Mouse (Mus musculus) intestine, embryonic 16.5 days (tissue): Measurements from ENCODE around the gene Ogfod2. TPM values are rescaled to one million over a fixed set of nuclear protein-coding genes. Genes with fewer than 3 reads are reported as not detected.

ENCODE experiments used
- ATAC-seq: fragments of 200-750 bp; cut with Nextera tagmentation; 2 replicates; pipeline ENCODE4 v1.8.0; 2017; ENCODE audit warnings: moderate TSS enrichment, moderate library complexity
- H3K27ac ChIP-seq: fragments of 300-500 bp; sonication (generic); 2 replicates; pipeline ENCODE4 v1.5.1; 2014; ENCODE audit warnings: mild to moderate bottlenecking, low read length
- H3K27me3 ChIP-seq: fragments of 300-500 bp; sonication (generic); replicated peaks from 2 replicates; pipeline ENCODE4 v1.6.1; 2014; ENCODE audit warnings: low read length, control low read depth, mixed read lengths; ENCODE audit not compliant: control insufficient read depth, insufficient read depth
- H3K36me3 ChIP-seq: fragments of 300-500 bp; sonication (generic); 2 replicates; pipeline ENCODE4 v1.6.1; 2014; ENCODE audit warnings: low read length, control low read depth; ENCODE audit not compliant: control insufficient read depth, insufficient read depth
- H3K4me1 ChIP-seq: fragments of 300-500 bp; sonication (generic); 2 replicates; pipeline ENCODE4 v1.6.1; 2014; ENCODE audit warnings: low read length, control low read depth, mixed read lengths; ENCODE audit not compliant: control insufficient read depth, insufficient read depth
- H3K4me2 ChIP-seq: fragments of 300-500 bp; sonication (generic); 2 replicates; pipeline ENCODE4 v1.6.1; 2014; ENCODE audit warnings: low read depth, low read length, control low read depth
- H3K4me3 ChIP-seq: fragments of 300-500 bp; sonication (generic); 2 replicates; pipeline ENCODE4 v1.5.1; 2014; ENCODE audit warnings: mild to moderate bottlenecking, low read length
- H3K9ac ChIP-seq: fragments of 300-500 bp; sonication (generic); 2 replicates; pipeline ENCODE4 v1.6.1; 2014; ENCODE audit warnings: low read depth, low read length
- H3K9me3 ChIP-seq: fragments of 300-500 bp; sonication (generic); 2 replicates; pipeline ENCODE4 v1.6.1; 2016; ENCODE audit warnings: low read length, control low read depth; ENCODE audit not compliant: control insufficient read depth
- WGBS: fragments of 180-500 bp; shearing (Covaris S2); extraction: QIAGEN DNeasy Blood & Tissue Kit; methylation state at CpG from one replicate; pipeline ENCODE4 v1.1.7; 2014; 5-methylcytosine and 5-hydroxymethylcytosine counted together
- polyA plus RNA-seq: library from polyadenylated mRNA; unstranded; fragments of >200 nt; fragmentation: Nextera tagmentation; extraction: Ambion mirVana; gene quantifications from 2 replicates; pipeline ENCODE4 v1.2.1, GENCODE M21; 2015

Gene Ogfod2
- polyA plus RNA-seq, 1 experiment from 2014 or later = 30.5 TPM

DNA sequence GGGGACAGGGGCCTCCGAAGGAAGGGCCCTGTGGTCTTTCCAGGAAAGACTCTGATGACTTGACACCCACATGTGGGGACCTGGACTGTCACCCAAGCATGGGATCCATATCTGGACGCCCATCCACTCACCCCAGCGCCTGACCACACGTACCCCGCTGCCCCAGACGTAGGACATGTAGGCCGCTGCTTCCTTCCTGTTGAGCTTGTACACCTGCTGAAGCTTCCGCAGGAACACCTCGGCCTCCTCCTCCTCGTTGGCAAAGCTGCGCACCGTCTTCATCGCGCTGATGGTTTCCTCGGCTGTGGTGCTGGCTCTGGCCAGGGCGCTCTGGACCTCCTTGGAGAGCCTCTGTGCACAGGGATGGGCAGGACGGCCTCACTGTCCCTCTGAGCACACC is 32.2 kb upstream of the Ogfod2 start:
- no peak overlapping the region for H3K9ac ChIP-seq
- H3K4me1 ChIP-seq = peaks cover 23% of the 10 kb centered on the region
- no peaks in the 10 kb centered on the region for H3K27me3 ChIP-seq
- ATAC-seq = no peak
- no peak overlapping the region for H3K4me2 ChIP-seq
- H3K27ac ChIP-seq = no peak overlapping the region
- no peaks in the 10 kb centered on the region for H3K36me3 ChIP-seq
- no peak overlapping the region for H3K4me3 ChIP-seq
- H3K9me3 ChIP-seq = no peaks in the 10 kb centered on the region
- 92% methylated on average over 17 of the region's 17 CpGs for WGBS

GRCm38 (mm10) chr5:124082447-124082846 is 29.6 kb upstream of the Ogfod2 start:
- ATAC-seq = no peak
- WGBS = 74% methylated on average over 10 of the region's 10 CpGs

DNA sequence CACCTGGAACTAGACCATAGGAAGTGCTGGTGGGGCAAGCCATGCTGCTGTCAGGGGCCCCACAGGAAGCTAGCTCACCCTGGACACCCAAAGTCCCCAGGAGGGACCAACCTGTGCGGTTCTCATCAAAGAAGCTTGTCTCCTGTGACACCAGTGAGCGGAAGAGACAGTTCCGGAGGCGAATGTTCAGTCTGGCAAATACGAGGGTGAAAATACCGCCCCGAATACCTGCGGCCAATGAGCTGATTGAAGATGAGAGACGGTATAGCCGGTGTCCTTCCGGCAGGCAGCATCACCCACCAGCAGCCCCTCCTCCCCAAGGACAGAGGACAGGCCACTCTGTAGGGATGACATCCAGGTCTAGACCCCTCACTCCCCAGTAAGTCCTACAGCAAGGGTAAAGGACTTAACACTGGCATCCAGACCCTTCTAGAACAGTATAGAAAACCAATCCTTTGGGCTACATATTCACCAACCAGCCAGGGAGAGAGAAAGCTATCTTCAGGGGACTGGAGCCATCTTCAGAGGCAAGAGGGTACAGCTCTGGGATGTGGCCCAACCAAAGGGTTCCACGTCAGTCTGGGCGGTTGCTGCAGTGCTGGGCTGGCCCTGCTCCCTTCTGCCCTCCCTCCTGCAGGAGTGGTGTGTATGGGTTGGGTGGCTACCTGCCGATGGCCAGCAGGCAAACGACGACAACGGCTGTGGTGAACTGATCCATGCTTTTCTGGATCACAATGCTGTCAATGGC is 29.0 kb upstream of the Ogfod2 start:
- H3K27ac ChIP-seq = no peak overlapping the region
- no peak overlapping the region for H3K9ac ChIP-seq
- ATAC-seq = no peak
- H3K4me2 ChIP-seq = no peak overlapping the region
- peaks cover 8% of the 10 kb centered on the region; the same call in 1 of the 2 replicates for H3K4me1 ChIP-seq
- no peak overlapping the region for H3K4me3 ChIP-seq
- H3K36me3 ChIP-seq = no peaks in the 10 kb centered on the region
- 87% methylated on average over 17 of the region's 17 CpGs for WGBS
- H3K27me3 ChIP-seq = no peaks in the 10 kb centered on the region
- H3K9me3 ChIP-seq = no peaks in the 10 kb centered on the region

More at GRCm38 (mm10) chr5:124082447-124082846, 29.6 kb upstream of the Ogfod2 start:
- Histone ChIP-seq H3K27me3 (no peaks in the 10 kb centered on the region), H3K9me3 (no peaks in the 10 kb centered on the region), H3K27ac (no peak overlapping the region), H3K9ac (no peak overlapping the region), H3K36me3 (no peaks in the 10 kb centered on the region), H3K4me1 (peaks cover 8% of the 10 kb centered on the region; the same call in 1 of the 2 replicates), H3K4me2 (no peak overlapping the region), H3K4me3 (no peak overlapping the region)

DNA sequence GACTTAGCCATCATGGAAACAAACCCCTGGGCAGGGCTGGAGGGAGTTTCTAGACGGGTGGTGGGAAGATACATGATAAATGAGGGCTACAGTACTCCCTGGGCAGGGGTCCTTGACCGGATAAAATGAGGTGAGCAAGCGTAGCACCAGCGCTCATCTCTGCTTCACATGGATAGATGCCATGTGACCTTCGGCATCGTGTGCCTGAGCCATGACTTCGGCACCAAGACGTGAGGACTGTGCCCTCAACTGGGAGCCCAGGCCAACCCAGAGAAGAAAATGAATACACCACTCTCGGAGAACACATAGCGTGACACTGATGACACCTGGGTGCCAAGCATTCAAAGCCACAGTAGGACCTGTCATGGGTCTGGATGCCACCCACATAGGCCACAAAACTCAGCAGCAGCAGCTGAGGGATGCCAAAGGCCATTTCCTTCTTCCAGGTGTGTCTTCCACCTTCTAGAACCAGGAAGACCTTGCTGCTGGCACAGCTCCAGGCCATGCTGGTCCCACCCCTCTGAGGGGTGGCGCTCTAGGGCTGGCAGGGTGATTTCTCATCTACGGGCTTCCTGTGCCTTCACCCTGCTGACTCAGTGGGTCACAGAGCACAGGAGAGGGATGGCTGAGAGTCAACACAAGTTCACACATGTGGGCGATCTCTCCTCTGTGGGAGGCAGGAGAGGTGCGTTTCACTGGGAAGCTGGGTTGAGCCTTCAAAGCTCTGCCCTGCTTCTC is 28.1 kb upstream of the Ogfod2 start:
- Histone ChIP-seq H3K9ac (no peak overlapping the region), H3K27me3 (no peaks in the 10 kb centered on the region), H3K36me3 (no peaks in the 10 kb centered on the region), H3K4me1 (peaks cover 8% of the 10 kb centered on the region; the same call in 1 of the 2 replicates), H3K9me3 (no peaks in the 10 kb centered on the region), H3K4me2 (no peak overlapping the region), H3K27ac (no peak overlapping the region), H3K4me3 (no peak overlapping the region)
- ATAC-seq = peak; percentile 63
- WGBS = 77% methylated on average over 14 of the region's 14 CpGs

- Histone ChIP-seq H3K4me1 (peaks cover 8% of the 10 kb centered on the region; the same call in 1 of the 2 replicates), H3K4me2 (no peak overlapping the region), H3K27me3 (no peaks in the 10 kb centered on the region), H3K27ac (no peak overlapping the region), H3K4me3 (no peak overlapping the region), H3K36me3 (no peaks in the 10 kb centered on the region), H3K9me3 (no peaks in the 10 kb centered on the region), H3K9ac (no peak overlapping the region)
- WGBS = 37% methylated on average over 11 of the region's 11 CpGs
- peak; percentile 70 for ATAC-seq
These were observed 27.4 kb upstream of the Ogfod2 start for GRCm38 (mm10) chr5:124084588-124085173.

- Histone ChIP-seq H3K9ac (no peak overlapping the region), H3K4me2 (no peak overlapping the region), H3K9me3 (no peaks in the 10 kb centered on the region), H3K4me1 (peaks cover 8% of the 10 kb centered on the region; the same call in 1 of the 2 replicates), H3K4me3 (no peak overlapping the region), H3K27ac (no peak overlapping the region), H3K27me3 (no peaks in the 10 kb centered on the region), H3K36me3 (no peaks in the 10 kb centered on the region)
- WGBS = 80% methylated on average over 3 of the region's 3 CpGs
- no peak for ATAC-seq
These were observed 26.6 kb upstream of the Ogfod2 start for GRCm38 (mm10) chr5:124085513-124085912.

DNA sequence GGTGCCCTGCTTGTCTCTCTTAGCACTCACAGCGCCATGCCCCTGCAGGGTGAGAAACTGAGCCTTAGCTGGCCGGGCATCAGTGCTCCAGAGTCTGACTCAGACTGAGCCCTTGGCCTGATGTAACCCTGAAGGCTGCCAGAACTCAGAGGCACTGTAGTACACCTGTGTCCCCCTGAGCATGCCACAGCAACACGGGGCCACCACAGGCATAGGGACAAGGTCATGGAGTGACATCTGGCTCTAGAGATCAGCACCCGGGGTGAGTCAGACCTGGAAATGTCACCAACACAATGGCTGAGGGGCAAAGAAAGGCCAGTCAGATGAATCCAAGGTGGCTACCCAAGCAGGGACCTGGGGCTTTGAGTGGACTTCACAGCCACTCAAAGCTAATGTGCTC is 25.2 kb upstream of the Ogfod2 start:
- WGBS = 84% methylated on average over 4 of the region's 4 CpGs
- no peak overlapping the region for H3K4me3 ChIP-seq
- H3K27ac ChIP-seq = no peak overlapping the region
- H3K4me1 ChIP-seq = peaks cover 8% of the 10 kb centered on the region; the same call in 1 of the 2 replicates
- H3K9ac ChIP-seq = no peak overlapping the region
- no peaks in the 10 kb centered on the region for H3K9me3 ChIP-seq
- H3K36me3 ChIP-seq = no peaks in the 10 kb centered on the region
- no peak for ATAC-seq
- H3K27me3 ChIP-seq = no peaks in the 10 kb centered on the region
- H3K4me2 ChIP-seq = no peak overlapping the region

- no peak for ATAC-seq
- no peaks in the 10 kb centered on the region for H3K36me3 ChIP-seq
- no peak overlapping the region for H3K4me2 ChIP-seq
- no peak overlapping the region for H3K4me3 ChIP-seq
- H3K9me3 ChIP-seq = no peaks in the 10 kb centered on the region
- WGBS = 85% methylated on average over 23 of the region's 23 CpGs
- H3K27ac ChIP-seq = no peak overlapping the region
- H3K4me1 ChIP-seq = peaks cover 6% of the 10 kb centered on the region
- H3K9ac ChIP-seq = no peak overlapping the region
- H3K27me3 ChIP-seq = no peaks in the 10 kb centered on the region
These were observed 22.2 kb upstream of the Ogfod2 start for GRCm38 (mm10) chr5:124089868-124090267.

DNA sequence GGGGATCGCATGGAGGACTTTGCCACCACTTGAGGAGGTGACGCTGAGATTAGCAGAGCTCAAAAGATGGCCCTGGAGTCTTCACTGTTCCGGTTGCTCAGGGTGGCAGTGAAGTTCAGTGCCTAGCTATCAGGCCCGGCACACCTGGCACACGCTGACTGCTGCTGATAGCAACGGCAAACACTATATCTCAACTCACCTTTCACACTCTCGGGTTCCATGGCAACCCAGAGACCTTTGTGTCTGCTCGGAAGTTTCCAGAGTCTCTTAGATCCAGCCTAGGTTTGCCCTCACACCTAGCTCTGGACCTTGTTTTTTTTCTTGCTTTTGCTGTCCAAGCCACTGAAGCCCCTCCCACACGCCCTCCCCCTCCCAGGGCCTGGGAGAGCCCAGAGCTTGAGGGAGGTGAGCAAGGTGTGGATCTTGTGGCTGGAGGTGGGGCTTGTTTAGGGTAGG is 20.1 kb upstream of the Ogfod2 start:
- peak; percentile 80 for ATAC-seq
- no peaks in the 10 kb centered on the region for H3K27me3 ChIP-seq
- no peak overlapping the region for H3K4me3 ChIP-seq
- H3K36me3 ChIP-seq = no peaks in the 10 kb centered on the region
- peak overlapping the region; percentile 73 for H3K27ac ChIP-seq
- H3K9ac ChIP-seq = peak overlapping the region; percentile 32
- WGBS = 29% methylated on average over 9 of the region's 9 CpGs
- 0 out of 2 replicates have a peak overlapping the region, but pooled peaks have one; percentile 21 for H3K4me2 ChIP-seq
- peaks cover 13% of the 10 kb centered on the region for H3K4me1 ChIP-seq
- H3K9me3 ChIP-seq = no peaks in the 10 kb centered on the region
